Mouse (Mus musculus) forebrain, embryonic 10.5 days (tissue): ENCODE results near the gene Kmt5c. TPM values are rescaled to one million over a fixed set of nuclear protein-coding genes. Genes with fewer than 3 reads are reported as not detected.

Source experiments
- DNase-seq: peaks from one replicate; pipeline ENCODE4 v3.0.0-alpha.2; 2017; ENCODE audit warnings: low spot score; ENCODE audit errors: extremely low spot score
- H3K27ac ChIP-seq: fragments of 300-500 bp; sonication (generic); 2 replicates; pipeline ENCODE4 v1.5.1; 2016; ENCODE audit warnings: mild to moderate bottlenecking
- H3K27me3 ChIP-seq: fragments of 300-500 bp; sonication (generic); 2 replicates; pipeline ENCODE4 v1.6.1; 2016; ENCODE audit warnings: mild to moderate bottlenecking; ENCODE audit not compliant: poor library complexity, severe bottlenecking
- H3K36me3 ChIP-seq: fragments of 300-500 bp; sonication (generic); replicated peaks from 2 replicates; pipeline ENCODE4 v1.6.1; 2016; ENCODE audit warnings: mild to moderate bottlenecking, moderate library complexity
- H3K4me1 ChIP-seq: fragments of 300-500 bp; sonication (generic); 2 replicates; pipeline ENCODE4 v1.6.1; 2016
- H3K4me3 ChIP-seq: fragments of 300-500 bp; sonication (generic); 2 replicates; pipeline ENCODE4 v1.5.1; 2016; ENCODE audit warnings: mild to moderate bottlenecking, moderate library complexity
- H3K9me3 ChIP-seq: fragments of 300-500 bp; sonication (generic); 2 replicates; pipeline ENCODE4 v1.6.1; 2016; ENCODE audit warnings: mild to moderate bottlenecking, moderate library complexity
- WGBS: fragments of 180-500 bp; shearing (Covaris S2); methylation state at CpG from one replicate; pipeline ENCODE4 v1.1.7; 2016; 5-methylcytosine and 5-hydroxymethylcytosine counted together
- polyA plus RNA-seq: library from polyadenylated mRNA; unstranded; fragments of >200 nt; fragmentation: Nextera tagmentation; extraction: Ambion mirVana; gene quantifications from 2 replicates; pipeline ENCODE4 v1.2.1, GENCODE M21; 2016

Gene Kmt5c
- polyA plus RNA-seq, 1 experiment from 2014 or later: 98.9 TPM

DNA sequence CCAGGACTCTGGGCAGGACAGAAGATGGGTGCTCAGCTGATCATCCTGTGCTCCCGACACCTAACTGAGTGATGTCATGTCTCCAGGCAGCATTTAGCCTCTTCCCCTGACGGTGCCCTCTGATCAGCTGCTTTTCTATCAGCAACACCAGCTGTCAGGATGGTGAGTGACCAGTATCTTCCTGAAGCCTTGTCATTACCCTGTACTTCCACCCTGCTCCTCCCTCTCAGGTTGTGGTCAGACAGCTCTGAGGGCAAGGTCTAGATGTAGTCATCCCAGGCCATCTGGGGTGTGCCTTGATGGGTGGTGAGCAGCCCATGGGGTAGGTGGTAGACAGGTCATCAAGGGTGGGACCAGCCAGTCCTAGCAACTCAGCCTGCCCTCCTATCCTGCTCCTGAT, 9.3 kb downstream of the Kmt5c start:
- peaks cover 33% of the 10 kb centered on the region for H3K36me3 ChIP-seq
- 88% methylated on average over 2 of the region's 2 CpGs for WGBS
- H3K27ac ChIP-seq: no peak overlapping the region
- peaks cover 9% of the 10 kb centered on the region for H3K27me3 ChIP-seq
- no peak for DNase-seq
- H3K4me3 ChIP-seq: no peak overlapping the region
- H3K4me1 ChIP-seq: peaks cover 41% of the 10 kb centered on the region
- no peaks in the 10 kb centered on the region for H3K9me3 ChIP-seq

DNA sequence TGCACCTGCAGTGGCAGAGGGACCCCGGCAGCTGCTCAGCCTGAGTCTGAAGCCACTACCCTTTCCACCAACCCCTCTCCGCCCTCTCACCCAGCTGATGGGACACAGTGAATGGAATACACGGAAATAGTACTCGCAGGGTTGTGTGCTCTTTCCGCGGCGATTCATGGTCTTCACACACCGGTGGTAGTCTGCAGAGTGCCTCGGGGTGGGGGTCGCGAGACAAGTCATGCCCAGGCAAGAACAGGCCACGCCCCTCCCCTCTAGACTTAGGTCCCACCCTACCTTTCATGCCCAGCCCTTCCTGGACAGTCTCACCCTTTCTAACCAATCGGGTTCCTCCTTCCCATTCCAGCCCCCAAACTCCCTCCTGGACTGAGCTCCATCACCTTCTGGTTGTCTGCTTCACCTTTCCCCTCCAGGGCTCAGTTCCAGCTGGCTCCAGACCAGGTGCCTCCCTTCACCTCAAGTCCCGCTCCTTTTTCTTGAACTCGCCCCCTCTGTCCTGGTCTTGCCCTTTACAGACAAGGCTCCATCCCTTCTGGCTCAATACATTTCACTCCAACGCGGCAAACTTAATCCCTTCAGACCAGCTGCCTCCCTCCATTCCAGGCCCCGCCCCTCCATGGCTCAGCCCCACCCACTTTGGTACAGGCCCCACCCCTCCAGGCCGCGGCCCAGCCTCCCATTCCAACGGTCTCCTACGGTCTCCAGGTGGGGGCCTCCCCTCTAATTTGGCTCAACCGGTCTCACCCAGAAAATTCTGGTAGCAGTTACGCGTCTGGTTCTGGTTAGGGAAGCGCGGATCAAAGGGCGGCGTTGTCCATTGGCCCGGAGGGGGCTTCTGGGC, 12.3 kb downstream of the Kmt5c start:
- Histone ChIP-seq H3K27ac (peak overlapping the region; percentile 83), H3K4me3 (peak overlapping the region; percentile 55), H3K27me3 (peaks cover 19% of the 10 kb centered on the region), H3K36me3 (peaks cover 3% of the 10 kb centered on the region), H3K4me1 (peaks cover 26% of the 10 kb centered on the region), H3K9me3 (peaks cover 10% of the 10 kb centered on the region; the same call in 1 of the 2 replicates)
- WGBS: 2% methylated on average over 30 of the region's 30 CpGs
- peak; percentile 82 for DNase-seq

- Histone ChIP-seq H3K27me3 (peaks cover 19% of the 10 kb centered on the region), H3K4me3 (peak within 1 kb of the TSS; percentile 55), H3K36me3 (peaks cover 3% of the 10 kb centered on the region), H3K27ac (peak within 1 kb of the TSS; percentile 83), H3K4me1 (peaks cover 26% of the 10 kb centered on the region), H3K9me3 (peaks cover 10% of the 10 kb centered on the region; the same call in 1 of the 2 replicates)
- peak; percentile 89 for DNase-seq
- WGBS: 4% methylated on average over 24 of the region's 24 CpGs
Observed at GRCm38 (mm10) chr7:4752821-4753570, 13.1 kb downstream of the Kmt5c start, which contains the start of gene Cox6b2. Gene Cox6b2 (minus strand): TSS chr7:4753094.

DNA sequence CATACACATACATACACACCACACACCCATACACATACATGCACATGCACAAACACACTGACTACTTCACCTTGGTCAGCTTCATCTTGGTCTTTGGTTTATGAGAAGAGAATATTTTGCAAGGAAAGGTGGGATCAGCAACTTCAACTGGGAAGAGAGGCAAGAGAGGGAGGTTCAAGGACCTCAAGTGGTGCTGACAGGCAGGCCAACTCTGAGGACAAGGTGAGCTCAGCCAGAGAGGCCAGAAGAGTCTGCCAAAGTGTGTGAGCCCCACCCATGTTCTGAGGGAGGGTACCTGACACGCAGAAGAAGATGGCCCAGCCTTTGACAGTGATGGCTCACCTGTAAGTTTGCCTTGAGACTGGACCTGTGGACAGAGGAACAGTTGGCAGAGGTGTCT, 19.8 kb downstream of the Kmt5c start:
- DNase-seq: no peak
- Histone ChIP-seq H3K4me1 (peaks cover 9% of the 10 kb centered on the region), H3K9me3 (peaks cover 10% of the 10 kb centered on the region; the same call in 1 of the 2 replicates), H3K36me3 (no peaks in the 10 kb centered on the region), H3K27ac (no peak overlapping the region), H3K4me3 (no peak overlapping the region), H3K27me3 (peaks cover 4% of the 10 kb centered on the region; the same call in 1 of the 2 replicates)
- WGBS: 57% methylated on average over 1 of the region's 1 CpGs

DNA sequence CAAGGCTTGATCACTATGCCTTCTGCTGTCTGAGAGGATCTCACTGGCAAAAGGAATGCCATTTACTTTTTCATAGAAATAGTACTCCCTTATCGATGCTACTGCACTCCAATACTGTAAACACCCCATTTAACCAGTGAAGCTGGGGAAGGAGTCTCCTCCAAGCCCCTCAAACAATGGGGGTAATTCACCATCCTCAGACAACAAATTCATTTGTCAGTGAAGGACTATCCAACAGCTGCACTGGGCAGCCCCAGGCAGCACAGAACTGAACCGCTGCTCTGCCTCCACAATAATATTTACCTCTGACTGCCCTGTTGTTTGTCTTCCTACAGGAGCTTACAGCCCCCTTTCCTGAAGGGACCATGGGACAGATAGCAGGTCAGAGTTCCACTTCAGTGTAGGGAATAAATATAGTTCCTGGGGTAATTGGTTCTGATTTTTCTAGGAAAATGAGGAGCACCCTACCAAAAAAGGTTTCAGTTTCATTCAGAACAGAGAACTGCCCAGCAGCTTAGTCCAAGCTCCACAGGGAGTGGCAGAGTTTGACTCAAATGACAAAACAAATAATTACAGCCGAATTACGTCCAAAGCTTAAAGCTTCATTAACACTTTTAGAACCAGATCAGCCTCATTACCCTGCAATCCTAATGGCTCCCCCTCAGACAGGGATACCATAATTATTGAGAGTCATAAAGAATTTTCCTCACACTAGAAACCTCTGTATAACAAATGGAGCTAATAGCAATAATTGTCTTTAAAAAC, 25.2 kb downstream of the Kmt5c start:
- no peak for DNase-seq
- Histone ChIP-seq H3K4me3 (peak overlapping the region; percentile 7; the same call in 1 of the 2 replicates), H3K36me3 (no peaks in the 10 kb centered on the region), H3K27ac (no peak overlapping the region), H3K27me3 (peaks cover 10% of the 10 kb centered on the region), H3K9me3 (no peaks in the 10 kb centered on the region), H3K4me1 (peaks cover 33% of the 10 kb centered on the region)
- WGBS: 7% methylated on average over 4 of the region's 4 CpGs

DNA sequence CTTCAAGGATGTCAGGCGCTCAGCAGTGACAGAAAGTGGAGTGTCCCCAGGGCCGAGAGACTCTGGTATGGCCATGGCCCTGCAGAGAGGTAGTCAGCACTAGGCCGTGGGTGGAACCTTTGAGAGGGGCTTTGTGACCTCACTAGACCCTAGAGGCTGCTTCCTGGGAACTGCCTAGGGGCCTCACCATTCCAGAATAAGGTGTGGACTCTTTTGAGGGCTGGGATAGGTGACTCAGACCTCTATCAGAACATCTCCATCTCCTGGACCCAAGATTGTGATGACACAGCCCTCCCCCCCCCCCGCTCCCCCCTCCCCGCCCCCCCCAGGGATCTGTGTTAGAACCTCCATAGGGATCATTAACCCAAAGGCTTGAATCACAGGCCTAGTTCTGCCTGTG, 31.3 kb downstream of the Kmt5c start, which contains the start of gene Fam71e2:
Fam71e2 (minus strand) TSS at position 101 of the 400 bp plus-strand sequence.
- H3K27ac ChIP-seq: no peak within 1 kb of the TSS
- DNase-seq: no peak
- peaks cover 50% of the 10 kb centered on the region for H3K27me3 ChIP-seq
- peaks cover under 1% of the 10 kb centered on the region; the same call in 1 of the 2 replicates for H3K9me3 ChIP-seq
- H3K4me3 ChIP-seq: no peak within 1 kb of the TSS
- WGBS: 77% methylated on average over 4 of the region's 5 CpGs
- H3K36me3 ChIP-seq: no peaks in the 10 kb centered on the region
- H3K4me1 ChIP-seq: peaks cover 9% of the 10 kb centered on the region

GRCm38 (mm10) chr7:4776131-4776530, 36.2 kb downstream of the Kmt5c start:
- peaks cover 31% of the 10 kb centered on the region for H3K4me1 ChIP-seq
- H3K9me3 ChIP-seq: peaks cover 4% of the 10 kb centered on the region; the same call in 1 of the 2 replicates
- H3K27ac ChIP-seq: no peak overlapping the region
- no peak for DNase-seq
- H3K36me3 ChIP-seq: no peaks in the 10 kb centered on the region
- no peak overlapping the region for H3K4me3 ChIP-seq
- 59% methylated on average over 10 of the region's 10 CpGs for WGBS
- peaks cover 79% of the 10 kb centered on the region for H3K27me3 ChIP-seq

GRCm38 (mm10) chr7:4776861-4777830, 37.2 kb downstream of the Kmt5c start:
- Histone ChIP-seq H3K4me3 (peak overlapping the region; percentile 41), H3K9me3 (peaks cover 4% of the 10 kb centered on the region; the same call in 1 of the 2 replicates), H3K4me1 (peaks cover 36% of the 10 kb centered on the region), H3K27ac (no peak overlapping the region), H3K27me3 (peaks cover 86% of the 10 kb centered on the region), H3K36me3 (no peaks in the 10 kb centered on the region)
- WGBS: 1% methylated on average over 41 of the region's 56 CpGs
- DNase-seq: peak; percentile 82

DNA sequence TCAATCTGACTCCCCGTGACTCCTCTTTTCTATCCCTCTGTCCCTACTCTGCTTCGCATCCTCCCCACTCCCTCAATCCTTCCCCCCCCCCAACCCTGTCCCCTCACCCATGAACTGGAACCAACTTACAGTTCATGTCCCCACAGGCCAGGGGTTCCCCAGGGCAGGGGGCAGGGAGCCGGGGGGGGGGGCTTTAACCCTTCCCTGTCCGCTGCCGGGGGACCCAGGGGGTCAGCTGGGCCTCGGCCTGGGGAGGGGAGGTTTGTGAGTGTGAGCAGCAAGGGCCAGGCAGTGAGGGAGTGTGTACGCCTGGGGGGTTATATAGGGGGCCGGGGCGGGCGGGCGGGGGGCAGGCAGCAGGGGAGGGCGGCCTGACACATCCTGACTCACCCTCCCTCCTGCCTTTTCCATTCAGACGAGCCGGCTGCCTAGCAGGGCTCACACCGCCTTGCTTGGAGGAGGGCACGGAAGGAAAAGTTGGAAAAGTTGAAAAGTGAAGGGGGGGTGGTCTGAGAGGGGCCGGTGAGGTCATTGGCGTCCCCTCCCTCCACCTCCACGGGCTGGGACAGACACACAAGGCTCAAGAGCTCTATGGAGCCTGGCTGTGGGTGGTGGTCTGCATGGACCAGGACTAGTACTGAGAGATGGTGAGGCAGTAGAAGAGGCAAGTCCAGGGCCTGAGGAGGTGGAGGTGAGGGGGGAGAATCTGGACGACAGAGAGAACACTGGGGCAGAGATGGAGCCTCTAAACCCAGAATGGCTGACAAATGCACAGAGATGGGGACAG, 38.1 kb downstream of the Kmt5c start:
- Histone ChIP-seq H3K4me1 (peaks cover 36% of the 10 kb centered on the region), H3K27me3 (peaks cover 95% of the 10 kb centered on the region), H3K36me3 (no peaks in the 10 kb centered on the region), H3K4me3 (peak overlapping the region; percentile 41), H3K9me3 (peaks cover 4% of the 10 kb centered on the region; the same call in 1 of the 2 replicates), H3K27ac (no peak overlapping the region; the same call in 1 of the 2 replicates)
- DNase-seq: no peak
- WGBS: 3% methylated on average over 20 of the region's 20 CpGs

- no peak for DNase-seq
- Histone ChIP-seq H3K4me1 (peaks cover 36% of the 10 kb centered on the region), H3K4me3 (no peak overlapping the region), H3K27ac (no peak overlapping the region), H3K27me3 (peaks cover 87% of the 10 kb centered on the region), H3K36me3 (no peaks in the 10 kb centered on the region), H3K9me3 (peaks cover 4% of the 10 kb centered on the region; the same call in 1 of the 2 replicates)
- WGBS: 43% methylated on average over 5 of the region's 5 CpGs
Observed at GRCm38 (mm10) chr7:4779921-4780320, 40.0 kb downstream of the Kmt5c start.

DNA sequence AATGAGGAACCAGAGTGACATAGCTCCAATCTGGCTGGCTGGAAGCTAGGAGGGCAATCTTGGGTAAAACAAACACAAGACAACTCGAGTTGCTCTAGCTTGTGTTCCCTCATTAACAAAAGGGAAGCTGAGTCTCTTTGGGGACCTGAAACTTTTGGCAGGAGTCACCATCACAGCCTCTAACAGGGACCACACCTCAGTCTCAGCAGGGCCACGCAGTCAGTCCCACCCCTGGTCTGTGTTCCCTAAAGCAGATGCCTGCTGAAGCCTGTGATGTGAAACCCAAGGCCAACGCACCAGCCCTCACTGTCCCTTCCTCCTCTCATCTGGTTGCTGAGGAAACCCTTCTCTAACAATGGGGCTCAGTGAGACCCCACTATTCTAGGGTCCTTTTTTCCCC, 42.2 kb downstream of the Kmt5c start:
- Histone ChIP-seq H3K36me3 (no peaks in the 10 kb centered on the region), H3K9me3 (no peaks in the 10 kb centered on the region), H3K4me1 (peaks cover 31% of the 10 kb centered on the region), H3K27me3 (peaks cover 75% of the 10 kb centered on the region), H3K4me3 (no peak overlapping the region), H3K27ac (no peak overlapping the region)
- WGBS: 60% methylated on average over 3 of the region's 3 CpGs
- no peak for DNase-seq
